Mouse (Mus musculus) midbrain, embryonic 16.5 days (tissue): ENCODE results near the gene Tmem192. TPM values are rescaled to one million over a fixed set of nuclear protein-coding genes. Genes with fewer than 3 reads are reported as not detected.

ENCODE experiments used
- ATAC-seq: fragments of 200-750 bp; cut with Nextera tagmentation; 2 replicates; pipeline ENCODE4 v1.8.0; 2017; ENCODE audit warnings: moderate TSS enrichment
- H3K27ac ChIP-seq: fragments of 300-500 bp; sonication (generic); 2 replicates; pipeline ENCODE4 v1.5.1; 2014; ENCODE audit warnings: mild to moderate bottlenecking, low read length, mixed read lengths
- H3K27me3 ChIP-seq: fragments of 300-500 bp; sonication (generic); 2 replicates; pipeline ENCODE4 v1.6.1; 2014; ENCODE audit warnings: low read depth, low read length, mixed read lengths; ENCODE audit not compliant: control insufficient read depth, insufficient read depth
- H3K36me3 ChIP-seq: fragments of 300-500 bp; sonication (generic); 2 replicates; pipeline ENCODE4 v1.6.1; 2014; ENCODE audit warnings: mild to moderate bottlenecking, low read length, moderate library complexity, mixed read lengths; ENCODE audit not compliant: control insufficient read depth, insufficient read depth
- H3K4me1 ChIP-seq: fragments of 300-500 bp; sonication (generic); 2 replicates; pipeline ENCODE4 v1.6.1; 2014; ENCODE audit warnings: mild to moderate bottlenecking, low read length, mixed read lengths; ENCODE audit not compliant: control insufficient read depth, insufficient read depth
- H3K4me2 ChIP-seq: fragments of 300-500 bp; sonication (generic); 2 replicates; pipeline ENCODE4 v1.6.1; 2014; ENCODE audit warnings: mild to moderate bottlenecking, low read length, mixed read lengths
- H3K4me3 ChIP-seq: fragments of 300-500 bp; sonication (generic); 2 replicates; pipeline ENCODE4 v1.5.1; 2014; ENCODE audit warnings: low read depth, mild to moderate bottlenecking, low read length, moderate library complexity, mixed read lengths
- H3K9ac ChIP-seq: fragments of 300-500 bp; sonication (generic); 2 replicates; pipeline ENCODE4 v1.6.1; 2014; ENCODE audit warnings: low read depth, low read length, mixed read lengths
- H3K9me3 ChIP-seq: fragments of 300-500 bp; sonication (generic); replicated peaks from 2 replicates; pipeline ENCODE4 v1.6.1; 2014; ENCODE audit warnings: mild to moderate bottlenecking, low read length, mixed read lengths; ENCODE audit not compliant: control insufficient read depth, poor library complexity, severe bottlenecking
- WGBS: fragments of 180-500 bp; shearing (Covaris S2); extraction: QIAGEN DNeasy Blood & Tissue Kit; methylation state at CpG from one replicate; pipeline ENCODE4 v1.1.7; 2014; 5-methylcytosine and 5-hydroxymethylcytosine counted together
- polyA plus RNA-seq: library from polyadenylated mRNA; unstranded; fragments of >200 nt; fragmentation: Nextera tagmentation; extraction: Ambion mirVana; gene quantifications from 2 replicates; pipeline ENCODE4 v1.2.1, GENCODE M21; 2015

Tmem192 gene
- polyA plus RNA-seq, 1 experiment from 2014 or later = 31.6 TPM

DNA sequence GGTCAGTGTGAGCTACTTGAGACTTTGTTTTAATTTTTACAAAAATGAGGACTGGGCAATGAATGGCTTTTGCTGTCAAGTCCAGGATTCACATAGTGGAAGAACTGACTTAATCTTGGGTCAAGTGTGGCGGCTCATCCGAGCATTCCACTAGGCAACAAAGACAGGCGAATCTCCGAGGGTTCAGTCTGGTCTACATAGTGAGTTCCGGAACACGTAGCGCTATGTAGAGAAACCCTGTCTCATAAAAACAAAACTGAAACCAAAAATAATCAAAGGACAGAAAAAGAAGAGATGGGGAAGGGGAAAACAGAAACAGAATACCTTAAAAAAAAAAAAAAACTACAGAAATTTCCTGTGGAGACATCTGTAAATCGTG lies 555 bp upstream of the Tmem192 start:
- WGBS = 50% methylated on average over 8 of the region's 8 CpGs
- no peak overlapping the region for H3K4me3 ChIP-seq
- no peak for ATAC-seq

DNA sequence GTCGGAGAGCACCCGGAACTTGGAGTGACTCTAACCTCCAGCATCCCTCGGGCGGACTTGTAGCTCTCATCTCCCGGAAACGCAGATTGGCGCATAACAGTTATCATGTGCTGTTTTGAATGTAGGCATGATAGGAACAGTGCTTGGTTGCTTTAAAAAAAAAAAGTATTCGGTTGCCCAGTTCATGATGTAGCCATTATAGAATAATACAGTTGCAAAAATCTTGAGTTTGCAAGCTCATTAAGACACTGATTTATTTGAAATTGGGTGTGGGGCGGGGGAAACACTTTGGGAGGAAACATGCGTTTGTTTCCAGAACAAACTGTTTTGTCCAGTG lies 681 bp downstream of the Tmem192 start:
- H3K4me2 ChIP-seq = peak overlapping the region; percentile 67

More for the DNA sequence above, 555 bp upstream of the Tmem192 start:
- Histone ChIP-seq H3K4me2 (peak overlapping the region; percentile 26; the same call in 1 of the 2 replicates), H3K9ac (no peak overlapping the region), H3K36me3 (no peaks in the 10 kb centered on the region), H3K4me1 (peaks cover 15% of the 10 kb centered on the region), H3K27ac (no peak overlapping the region), H3K27me3 (no peaks in the 10 kb centered on the region), H3K9me3 (no peaks in the 10 kb centered on the region)

DNA sequence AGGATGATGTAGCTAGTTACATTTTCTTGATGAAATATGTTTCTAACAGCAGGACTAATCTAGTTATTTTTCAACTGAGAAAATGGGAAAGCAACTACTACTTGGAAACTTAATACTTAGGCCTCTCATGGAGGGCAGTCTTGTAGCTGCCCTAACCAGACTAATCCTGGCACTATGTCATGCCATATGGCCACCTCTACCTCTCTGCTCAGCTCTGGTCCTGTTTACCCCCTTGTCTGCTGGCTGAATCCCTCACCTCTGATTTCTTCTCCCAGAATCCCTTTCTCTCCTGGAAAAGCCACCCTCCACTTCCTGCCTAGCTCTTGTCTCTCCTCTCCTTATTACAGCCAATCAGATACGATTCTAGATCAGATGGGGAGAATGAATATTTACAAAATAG lies 1.4 kb downstream of the Tmem192 start:
- H3K27ac ChIP-seq = no peak overlapping the region
- H3K4me1 ChIP-seq = peaks cover 8% of the 10 kb centered on the region
- no peak overlapping the region for H3K4me3 ChIP-seq
- ATAC-seq = no peak
- H3K9ac ChIP-seq = no peak overlapping the region
- no peaks in the 10 kb centered on the region for H3K36me3 ChIP-seq
- peak overlapping the region; percentile 67; the same call in 1 of the 2 replicates for H3K4me2 ChIP-seq
- no peaks in the 10 kb centered on the region for H3K9me3 ChIP-seq
- H3K27me3 ChIP-seq = no peaks in the 10 kb centered on the region
- WGBS = 97% methylated on average over 1 of the region's 1 CpGs

More for the DNA sequence above, 681 bp downstream of the Tmem192 start:
- no peaks in the 10 kb centered on the region for H3K27me3 ChIP-seq
- no peak for ATAC-seq
- H3K36me3 ChIP-seq = no peaks in the 10 kb centered on the region
- peak overlapping the region; percentile 83 for H3K27ac ChIP-seq
- H3K9me3 ChIP-seq = no peaks in the 10 kb centered on the region
- 9% methylated on average over 10 of the region's 10 CpGs for WGBS
- H3K9ac ChIP-seq = peak overlapping the region; percentile 80
- H3K4me3 ChIP-seq = peak overlapping the region; percentile 71
- peaks cover 11% of the 10 kb centered on the region for H3K4me1 ChIP-seq

DNA sequence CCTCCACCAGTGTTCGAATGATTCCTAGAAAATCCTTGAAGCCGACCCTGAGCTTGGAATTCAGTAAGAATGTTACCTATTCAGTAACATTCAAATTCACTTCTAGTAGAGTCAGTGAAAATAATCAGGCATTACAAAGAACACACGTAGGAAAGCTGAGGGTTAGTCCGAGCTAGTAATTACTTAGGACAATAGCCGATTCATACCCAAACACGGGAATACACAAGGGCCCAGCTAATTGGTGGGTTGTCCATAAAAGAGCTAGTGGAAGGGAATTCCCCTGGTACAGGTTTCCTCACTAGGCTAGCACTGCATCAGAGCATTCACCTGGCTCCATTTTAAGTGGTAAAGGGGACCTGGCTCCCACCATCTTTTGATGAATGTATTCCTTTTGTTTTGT lies 5.1 kb downstream of the Tmem192 start:
- Histone ChIP-seq H3K36me3 (no peaks in the 10 kb centered on the region), H3K9ac (no peak overlapping the region), H3K4me1 (peaks cover 8% of the 10 kb centered on the region), H3K4me3 (no peak overlapping the region), H3K27me3 (no peaks in the 10 kb centered on the region), H3K9me3 (no peaks in the 10 kb centered on the region), H3K27ac (no peak overlapping the region), H3K4me2 (no peak overlapping the region)
- 80% methylated on average over 6 of the region's 6 CpGs for WGBS
- ATAC-seq = no peak

GRCm38 (mm10) chr8:64959025-64959424 lies 12.0 kb downstream of the Tmem192 start:
- Histone ChIP-seq H3K27me3 (no peaks in the 10 kb centered on the region), H3K27ac (no peak overlapping the region), H3K9me3 (no peaks in the 10 kb centered on the region), H3K4me2 (no peak overlapping the region), H3K36me3 (peaks cover 6% of the 10 kb centered on the region; the same call in 1 of the 2 replicates), H3K4me3 (no peak overlapping the region), H3K4me1 (no peaks in the 10 kb centered on the region), H3K9ac (no peak overlapping the region)
- 88% methylated on average over 9 of the region's 9 CpGs for WGBS
- ATAC-seq = no peak

DNA sequence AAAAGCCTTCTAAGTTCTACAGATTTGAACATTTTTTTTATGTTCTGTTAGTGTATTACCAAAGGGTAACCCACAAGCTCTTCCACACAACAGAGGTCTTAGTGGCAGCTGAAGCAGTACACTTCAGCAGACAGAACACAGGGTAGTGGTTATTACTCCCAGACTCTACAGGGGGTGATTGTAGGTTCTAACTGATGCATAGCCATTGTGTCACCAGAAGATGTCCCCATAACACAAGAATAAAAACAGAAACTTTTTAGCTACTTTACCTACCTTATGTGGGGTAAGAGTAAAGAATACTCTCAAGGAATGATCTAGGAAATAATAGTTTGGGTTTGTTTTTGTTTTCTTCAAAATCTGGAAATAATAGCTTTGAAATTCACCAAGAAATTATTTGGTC lies 15.9 kb downstream of the Tmem192 start:
- Histone ChIP-seq H3K9me3 (no peaks in the 10 kb centered on the region), H3K27me3 (no peaks in the 10 kb centered on the region), H3K36me3 (peaks cover 10% of the 10 kb centered on the region), H3K9ac (no peak overlapping the region), H3K27ac (no peak overlapping the region), H3K4me3 (no peak overlapping the region), H3K4me1 (no peaks in the 10 kb centered on the region), H3K4me2 (no peak overlapping the region)
- ATAC-seq = no peak

DNA sequence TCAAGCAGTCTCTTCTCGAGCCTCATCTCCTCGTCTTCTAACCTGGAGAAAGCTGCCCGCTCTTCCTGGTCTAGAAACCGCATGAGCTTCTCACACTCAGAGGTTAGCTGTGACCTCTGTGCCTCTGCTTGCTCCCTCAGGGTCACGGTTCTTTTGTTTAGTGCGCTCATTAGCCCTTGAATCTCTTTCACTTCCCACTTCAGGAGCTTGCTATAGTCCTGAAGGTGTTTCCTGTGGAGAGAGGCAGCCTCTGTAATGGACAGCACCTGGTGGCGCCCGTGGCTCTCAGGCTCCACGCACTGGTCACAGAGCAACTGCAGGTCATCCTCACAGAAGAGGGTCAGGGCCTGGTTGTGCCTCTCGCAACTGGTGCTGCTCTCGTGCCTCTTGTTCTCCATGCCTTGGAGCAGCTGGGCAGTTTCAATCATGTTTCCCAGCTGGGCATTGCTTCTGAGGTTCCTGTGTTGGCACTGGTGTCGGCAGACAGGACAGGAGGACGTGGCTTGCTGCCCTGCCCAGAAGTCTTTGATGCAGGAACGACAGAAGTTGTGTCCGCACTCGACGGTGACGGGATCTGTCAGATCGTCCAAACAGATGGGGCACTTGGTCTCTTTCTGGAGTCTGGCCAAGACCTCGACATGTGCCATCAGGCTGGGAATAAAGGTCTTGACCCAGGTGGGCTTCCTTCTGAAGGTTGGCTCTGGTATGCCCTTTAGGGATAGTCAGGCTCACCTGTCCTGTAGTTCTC lies 36.3 kb downstream of the Tmem192 start:
- WGBS = 72% methylated on average over 20 of the region's 20 CpGs
- no peak overlapping the region for H3K27ac ChIP-seq
- ATAC-seq = no peak
- H3K36me3 ChIP-seq = no peaks in the 10 kb centered on the region
- H3K4me2 ChIP-seq = no peak overlapping the region
- H3K4me3 ChIP-seq = no peak overlapping the region
- no peaks in the 10 kb centered on the region for H3K9me3 ChIP-seq
- H3K4me1 ChIP-seq = no peaks in the 10 kb centered on the region
- H3K27me3 ChIP-seq = no peaks in the 10 kb centered on the region
- no peak overlapping the region for H3K9ac ChIP-seq

DNA sequence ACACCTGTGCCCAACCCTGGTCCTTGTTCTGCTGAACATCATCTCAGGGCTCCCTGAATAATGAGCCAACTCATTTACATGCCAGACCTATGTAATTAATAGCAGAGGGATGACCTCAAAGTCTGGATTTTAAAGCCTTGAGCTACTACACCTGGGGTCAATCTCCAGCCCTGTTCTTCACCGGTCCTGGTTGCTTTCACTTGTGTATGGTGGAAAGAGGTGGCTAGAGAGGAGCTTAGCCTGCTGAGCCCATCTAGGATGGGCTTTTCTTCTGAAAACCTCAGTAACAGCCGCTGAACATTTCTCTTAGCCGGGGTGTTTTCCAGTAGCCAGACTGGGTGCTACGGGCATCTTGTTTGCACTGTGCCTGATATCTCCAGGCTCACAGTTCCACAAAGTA lies 40.7 kb downstream of the Tmem192 start, which contains the start of gene Trim75:
Trim75 (minus strand) TSS at position 101 of the 400 bp plus-strand sequence.
- H3K36me3 ChIP-seq = no peaks in the 10 kb centered on the region
- no peaks in the 10 kb centered on the region; the same call in 1 of the 2 replicates for H3K9me3 ChIP-seq
- no peaks in the 10 kb centered on the region for H3K27me3 ChIP-seq
- WGBS = 94% methylated on average over 4 of the region's 4 CpGs
- no peak within 1 kb of the TSS for H3K4me2 ChIP-seq
- H3K4me1 ChIP-seq = no peaks in the 10 kb centered on the region
- no peak within 1 kb of the TSS for H3K27ac ChIP-seq
- no peak within 1 kb of the TSS for H3K4me3 ChIP-seq
- no peak within 1 kb of the TSS for H3K9ac ChIP-seq
- ATAC-seq = no peak

DNA sequence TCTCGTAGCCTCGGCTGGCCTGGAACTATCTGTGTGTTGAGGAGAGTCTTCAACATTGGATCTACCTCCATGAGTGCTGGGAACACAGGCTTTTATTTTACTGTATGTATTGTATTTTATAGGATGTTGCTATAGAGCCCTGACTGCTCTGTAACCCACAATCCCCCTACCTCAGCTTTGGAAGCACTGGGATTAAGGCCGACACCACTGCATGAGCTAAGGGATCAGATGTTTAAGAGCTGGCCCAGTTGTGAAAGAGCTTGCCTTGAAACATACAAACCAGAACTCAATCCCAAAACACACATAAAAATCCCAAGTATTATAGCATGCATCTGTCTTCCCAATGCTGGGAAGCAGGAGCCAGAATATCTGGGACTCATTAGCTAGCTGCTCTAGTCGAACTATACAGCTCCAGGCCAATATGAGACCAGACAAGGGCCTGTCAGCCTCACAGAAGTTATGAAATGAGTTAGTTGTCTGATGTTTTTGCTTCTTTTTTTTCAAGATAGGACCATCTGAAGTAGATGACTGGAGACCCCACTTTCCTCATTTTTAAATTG lies 51.9 kb downstream of the Tmem192 start:
- WGBS = 87% methylated on average over 4 of the region's 4 CpGs
- Histone ChIP-seq H3K27me3 (no peaks in the 10 kb centered on the region), H3K4me3 (no peak overlapping the region), H3K4me1 (no peaks in the 10 kb centered on the region), H3K9ac (no peak overlapping the region), H3K27ac (no peak overlapping the region), H3K36me3 (no peaks in the 10 kb centered on the region), H3K9me3 (no peaks in the 10 kb centered on the region), H3K4me2 (no peak overlapping the region)
- ATAC-seq = no peak
